Mouse (Mus musculus) limb, embryonic 14.5 days (tissue): ENCODE results near the gene Ift80. TPM values are rescaled to one million over a fixed set of nuclear protein-coding genes. Genes with fewer than 3 reads are reported as not detected.

Experiments used
- ATAC-seq: fragments of 200-750 bp; cut with Nextera tagmentation; 2 replicates; pipeline ENCODE4 v1.8.0; 2017; ENCODE audit warnings: low read depth, moderate number of reproducible peaks, moderate TSS enrichment; ENCODE audit not compliant: low FRiP score
- DNase-seq: peaks from one replicate; pipeline ENCODE4 v3.0.0-alpha.2; 2015; ENCODE audit warnings: low spot score
- H3K27ac ChIP-seq: fragments of 300-500 bp; sonication (generic); replicated peaks from 2 replicates; pipeline ENCODE4 v1.5.1; 2014; ENCODE audit warnings: low read depth, mild to moderate bottlenecking, low read length, moderate library complexity, mixed read lengths
- H3K27me3 ChIP-seq: fragments of 300-500 bp; sonication (generic); 2 replicates; pipeline ENCODE4 v1.6.1; 2014; ENCODE audit warnings: low read length, mixed read lengths; ENCODE audit not compliant: control insufficient read depth, insufficient read depth
- H3K36me3 ChIP-seq: fragments of 300-500 bp; sonication (generic); 2 replicates; pipeline ENCODE4 v1.6.1; 2014; ENCODE audit warnings: mild to moderate bottlenecking, low read length, moderate library complexity, mixed read lengths; ENCODE audit not compliant: control insufficient read depth, insufficient read depth
- H3K4me1 ChIP-seq: fragments of 300-500 bp; sonication (generic); 2 replicates; pipeline ENCODE4 v1.6.1; 2014; ENCODE audit warnings: antibody characterized with exemption, low read length, mixed read lengths; ENCODE audit not compliant: control insufficient read depth, insufficient read depth
- H3K4me2 ChIP-seq: fragments of 300-500 bp; sonication (generic); replicated peaks from 2 replicates; pipeline ENCODE4 v1.6.1; 2014; ENCODE audit warnings: low read depth, mild to moderate bottlenecking, low read length, moderate library complexity; ENCODE audit not compliant: severe bottlenecking
- H3K4me3 ChIP-seq: fragments of 300-500 bp; sonication (generic); replicated peaks from 2 replicates; pipeline ENCODE4 v1.5.1; 2014; ENCODE audit warnings: low read length
- H3K9ac ChIP-seq: fragments of 300-500 bp; sonication (generic); 2 replicates; pipeline ENCODE4 v1.6.1; 2014; ENCODE audit warnings: mild to moderate bottlenecking, low read depth, low read length, moderate library complexity; ENCODE audit not compliant: severe bottlenecking
- H3K9me3 ChIP-seq: fragments of 300-500 bp; sonication (generic); 2 replicates; pipeline ENCODE4 v1.6.1; 2016; ENCODE audit warnings: low read length; ENCODE audit not compliant: control insufficient read depth
- POLR2A ChIP-seq: fragments of 200-500 bp; IDR thresholded peaks from 2 replicates; pipeline ENCODE4 v1.8.0; 2012; ENCODE audit warnings: inconsistent platforms, mild to moderate bottlenecking, moderate library complexity, borderline replicate concordance; ENCODE audit not compliant: insufficient read depth, insufficient read length; ENCODE audit errors: extremely low read depth
- WGBS: fragments of 180-500 bp; shearing (Covaris S2); extraction: QIAGEN DNeasy Blood & Tissue Kit; methylation state at CpG from one replicate; pipeline ENCODE4 v1.1.7; 2014; 5-methylcytosine and 5-hydroxymethylcytosine counted together
- microRNA counts: library from miRNA; unstranded; fragments of <30 nt; microRNA quantifications from one replicate; lab custom pipeline; 2016
- microRNA-seq: library from miRNA; unstranded; fragments of <30 nt; microRNA quantifications from one replicate; pipeline ENCODE4, GENCODE M21; 2016
- polyA plus RNA-seq, 2 experiments: library from polyadenylated mRNA; depleted of rRNA in 1 of 2; stranded (reverse) in 1 of 2; unstranded in 1 of 2; fragments of >200 nt; fragmentation: Nextera tagmentation in 1 of 2; extraction: Ambion mirVana in 1 of 2; gene quantifications; 2 replicates each; pipeline versions ENCODE4 v1.2.1 to v1.2.3; 2012 to 2014

Gene Ift80
- polyA plus RNA-seq, 2 experiments: 16.4 to 24.3 TPM

- H3K27ac ChIP-seq: no peak overlapping the region
- H3K4me2 ChIP-seq: no peak overlapping the region
- ATAC-seq: no peak
- no peak for TF ChIP-seq POLR2A
- DNase-seq: no peak
- H3K36me3 ChIP-seq: no peaks in the 10 kb centered on the region
- H3K27me3 ChIP-seq: no peaks in the 10 kb centered on the region
- no peak overlapping the region for H3K9ac ChIP-seq
- H3K4me1 ChIP-seq: no peaks in the 10 kb centered on the region
- no peaks in the 10 kb centered on the region for H3K9me3 ChIP-seq
- no peak overlapping the region for H3K4me3 ChIP-seq
- WGBS: 68% methylated on average over 3 of the region's 3 CpGs
These were observed 156.0 kb downstream of the Ift80 start for GRCm38 (mm10) chr3:68848323-68848722.

GRCm38 (mm10) chr3:68844025-68844424, 160.3 kb downstream of the Ift80 start:
- Histone ChIP-seq H3K9me3 (no peaks in the 10 kb centered on the region), H3K27ac (no peak overlapping the region), H3K4me3 (no peak overlapping the region), H3K36me3 (no peaks in the 10 kb centered on the region), H3K9ac (no peak overlapping the region), H3K4me1 (no peaks in the 10 kb centered on the region), H3K27me3 (no peaks in the 10 kb centered on the region), H3K4me2 (no peak overlapping the region)
- TF ChIP-seq POLR2A: no peak
- 95% methylated on average over 4 of the region's 4 CpGs for WGBS
- DNase-seq: no peak
- ATAC-seq: no peak

MicroRNA genes within 50 kb of the gene (microRNA counts, 519-probe panel; counts per million panel counts)
- microRNA mmu-miR-15b (lab: Ali Mortazavi, UCI): 4,697 counts per million, percentile 92 among the panel's probes with 10 or more counts

Small RNAs within 50 kb of the gene (microRNA-seq; reads per million reads assigned to microRNA genes)
- gene Mir15b (1,374 reads per million, percentile 75 among the genes with 10 or more reads in this experiment), gene Mir16-2 (819 reads per million, percentile 70 among the genes with 10 or more reads in this experiment)

Other genes with a start within 250 kb of the Ift80 start
- 1.1 and 1.6 TPM in 2 replicates for gene 1110032F04Rik, start 135.0 kb downstream of the Ift80 start, polyA plus RNA-seq (2012; rRNA removed)
- 1.2 and 1.3 TPM in 2 replicates for gene 1110032F04Rik, start 135.0 kb downstream of the Ift80 start, polyA plus RNA-seq (2014; fragmentation: Nextera tagmentation; extraction: Ambion mirVana)
- 23.7 and 46.1 TPM in 2 replicates for gene Smc4, start 168 bp upstream of the Ift80 start, polyA plus RNA-seq (2012; rRNA removed)
- gene Smc4, start 168 bp upstream of the Ift80 start, polyA plus RNA-seq (2014; fragmentation: Nextera tagmentation; extraction: Ambion mirVana): 118 and 130 TPM in 2 replicates
- 27.4 and 29.1 TPM in 2 replicates for gene Trim59, start 40.2 kb upstream of the Ift80 start, polyA plus RNA-seq (2012; rRNA removed)
- gene Trim59, start 40.2 kb upstream of the Ift80 start, polyA plus RNA-seq (2014; fragmentation: Nextera tagmentation; extraction: Ambion mirVana): 84.6 and 91.9 TPM in 2 replicates
- 21.2 and 25.6 TPM in 2 replicates for gene Kpna4, start 122.5 kb upstream of the Ift80 start, polyA plus RNA-seq (2012; rRNA removed)
- gene Kpna4, start 122.5 kb upstream of the Ift80 start, polyA plus RNA-seq (2014; fragmentation: Nextera tagmentation; extraction: Ambion mirVana): 34.3 and 37.5 TPM in 2 replicates
- gene Arl14, start 217.8 kb upstream of the Ift80 start, polyA plus RNA-seq (2012; rRNA removed): not detected in 2 replicates
- not detected in 2 replicates for gene Arl14, start 217.8 kb upstream of the Ift80 start, polyA plus RNA-seq (2014; fragmentation: Nextera tagmentation; extraction: Ambion mirVana)